Mouse (Mus musculus) spleen, adult 2 months (tissue): ENCODE measurements around the gene Zfp950. TPM values are rescaled to one million over a fixed set of nuclear protein-coding genes. Genes with fewer than 3 reads are reported as not detected.
A peak's percentile ranks its signal among the peaks of the same experiment; 100 is the strongest.
"Not testable (repeated sequence)": the region's sequence is repeated elsewhere in the genome, so short reads cannot be mapped to it uniquely, and the experiment has no call there.

Source experiments
- DNase-seq, 2 experiments: peaks; one replicate each; pipeline versions ENCODE4 v3.0.0 to v3.0.0-alpha.2; 2012 to 2021; ENCODE audit warnings: low spot score in 2 of 2, low read depth in 1 of 2
- H3K27ac ChIP-seq: fragments of 200-500 bp; 2 replicates; pipeline ENCODE4 v1.5.1; 2012; ENCODE audit warnings: low read length, inconsistent platforms; ENCODE audit not compliant: insufficient read depth
- H3K27me3 ChIP-seq: fragments of 200-500 bp; 2 replicates; pipeline ENCODE4 v1.6.1; 2012; ENCODE audit warnings: mild to moderate bottlenecking, moderate library complexity, low read length, inconsistent platforms; ENCODE audit not compliant: control insufficient read depth, insufficient read depth
- H3K36me3 ChIP-seq: fragments of 200-500 bp; 2 replicates; pipeline ENCODE4 v1.6.1; 2012; ENCODE audit warnings: mild to moderate bottlenecking, low read length, inconsistent platforms; ENCODE audit not compliant: control insufficient read depth, insufficient read depth
- H3K4me1 ChIP-seq: fragments of 200-500 bp; 2 replicates; pipeline ENCODE4 v1.6.1; 2011; ENCODE audit warnings: inconsistent platforms; ENCODE audit not compliant: control insufficient read depth, insufficient read depth, insufficient read length
- H3K4me3 ChIP-seq: fragments of 200-500 bp; 2 replicates; pipeline ENCODE4 v1.5.1; 2011; ENCODE audit warnings: mild to moderate bottlenecking, inconsistent platforms; ENCODE audit not compliant: insufficient read depth, insufficient read length; ENCODE audit errors: extremely low read depth
- CTCF ChIP-seq: fragments of 200-500 bp; IDR thresholded peaks from 2 replicates; pipeline ENCODE4 v1.5.1; 2011; ENCODE audit warnings: mild to moderate bottlenecking, inconsistent platforms; ENCODE audit not compliant: insufficient read depth, insufficient read length, insufficient replicate concordance; ENCODE audit errors: extremely low read depth
- POLR2A ChIP-seq: fragments of 200-500 bp; IDR thresholded peaks from 2 replicates; pipeline ENCODE4 v1.6.1; 2011; ENCODE audit warnings: low read depth, low read length, inconsistent platforms
- WGBS: fragments of 180-500 bp; shearing (Covaris S2); methylation state at CpG from one replicate; pipeline ENCODE4 v1.1.7; 2018; 5-methylcytosine and 5-hydroxymethylcytosine counted together
- polyA plus RNA-seq: library from polyadenylated mRNA; depleted of rRNA; stranded (reverse); fragments of >200 nt; gene quantifications from 2 replicates; pipeline ENCODE4 v1.2.3, GENCODE M21; 2012; rRNA removed

The Zfp950 gene
- 3.5 TPM in 2 replicates for polyA plus RNA-seq

DNA sequence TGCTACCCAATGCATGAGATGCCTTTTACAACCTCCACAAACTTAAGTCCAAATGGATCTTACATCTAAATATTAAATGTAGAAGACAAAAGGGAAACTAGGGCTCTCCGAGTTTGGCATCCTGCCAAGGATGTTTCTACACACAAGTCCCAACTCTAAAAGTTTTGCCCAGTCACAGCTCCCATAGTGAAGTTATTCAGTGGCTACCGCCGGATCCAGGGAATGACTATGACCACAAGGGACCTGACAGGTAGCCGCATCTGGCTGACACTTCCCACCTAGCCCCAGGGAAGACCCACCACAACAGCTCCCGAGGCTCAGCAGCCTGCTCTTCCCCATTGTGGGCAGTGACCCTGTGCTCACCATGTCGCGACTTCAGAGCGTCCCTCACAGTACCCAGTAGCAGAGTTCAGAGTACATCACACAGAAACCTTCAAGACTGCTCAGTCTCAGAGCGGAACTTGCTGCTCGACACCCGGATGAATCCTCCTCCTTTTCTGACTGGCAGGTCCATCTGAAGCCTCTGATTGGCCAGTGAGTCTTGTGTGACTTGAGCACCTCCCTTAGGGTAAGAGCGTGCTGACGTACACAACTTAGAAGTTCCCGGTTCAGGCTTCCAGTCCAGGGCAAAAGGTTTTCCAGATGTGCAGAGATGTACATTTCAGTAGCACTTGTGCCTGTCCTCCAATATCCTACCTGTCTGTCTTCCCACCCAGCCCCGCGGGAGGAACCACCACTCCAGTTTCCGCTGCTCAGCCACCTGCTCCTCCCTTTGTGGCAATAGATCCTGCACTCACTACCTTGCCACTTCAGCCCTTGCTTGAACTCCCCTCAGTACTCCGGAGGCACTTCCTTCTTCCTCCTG, at the start of gene Zfp950:
Gene Zfp950 (minus strand): TSS at position 499 of the 865 bp plus-strand sequence.
- Histone ChIP-seq H3K4me1 (peaks cover 3% of the 10 kb centered on the region; the same call in 1 of the 2 replicates), H3K27ac (peak within 1 kb of the TSS; percentile 77), H3K27me3 (no peaks in the 10 kb centered on the region), H3K4me3 (peak within 1 kb of the TSS; percentile 81), H3K36me3 (no peaks in the 10 kb centered on the region)
- TF ChIP-seq POLR2A = peak; percentile 45; the same call in 1 of the 2 replicates
- no peak for TF ChIP-seq CTCF
- under 1% methylated on average over 18 of the region's 18 CpGs for WGBS
- peak; percentile 79 to 83 for DNase-seq

DNA sequence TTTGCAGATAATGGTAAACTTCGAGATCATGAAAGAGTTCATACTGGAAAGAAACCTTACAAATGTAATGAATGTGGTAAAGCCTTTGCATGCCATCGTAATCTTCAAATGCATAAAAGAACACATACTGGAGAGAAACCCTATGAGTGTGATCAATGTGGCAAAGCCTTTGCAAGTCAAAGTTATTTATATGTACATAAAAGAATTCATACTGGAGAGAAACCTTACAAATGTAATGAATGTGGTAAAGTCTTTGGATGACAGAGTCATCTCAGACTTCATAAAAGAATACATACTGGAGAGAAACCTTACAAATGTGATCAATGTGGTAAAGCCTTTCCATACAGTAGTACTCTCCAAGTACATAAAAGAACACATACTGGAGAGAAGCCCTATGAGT, 43.0 kb upstream of the Zfp950 start, which contains the start of gene Gm6020:
Gene Gm6020 (plus strand): TSS at position 301 of the 400 bp plus-strand sequence.
- not testable (repeated sequence) for H3K27me3 ChIP-seq, H3K36me3 ChIP-seq, H3K4me3 ChIP-seq, H3K27ac ChIP-seq, H3K4me1 ChIP-seq, DNase-seq
- WGBS = 87% methylated on average over 2 of the region's 2 CpGs

DNA sequence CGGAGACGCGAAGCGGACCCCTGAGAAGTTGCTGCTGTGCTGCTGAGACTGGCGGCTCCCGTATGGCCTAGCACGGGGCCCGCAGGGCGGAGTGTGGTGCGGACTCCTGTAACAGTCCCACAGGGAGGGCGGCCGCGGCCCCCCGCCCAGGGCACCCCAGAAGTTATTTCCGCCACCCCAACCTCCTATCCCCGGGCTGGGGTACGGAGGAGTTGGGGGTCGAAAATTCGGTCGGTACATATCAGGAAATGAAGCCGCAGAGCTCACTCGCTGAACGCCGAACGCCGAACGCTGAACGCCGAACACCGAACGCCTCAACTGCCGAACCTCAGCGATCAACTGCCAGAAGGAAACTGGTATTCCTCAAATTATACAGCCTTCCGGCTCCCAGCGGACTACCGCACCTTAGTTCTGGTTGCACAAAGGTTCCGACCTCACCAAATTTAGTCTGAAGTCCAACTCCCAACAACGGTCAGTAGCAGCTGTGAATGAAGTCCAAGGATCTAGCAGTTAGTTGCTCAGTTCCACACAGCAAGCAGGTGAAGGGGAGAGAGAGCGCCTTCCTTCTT, 35.2 kb upstream of the Zfp950 start, which contains the start of gene Gm7102:
Gene Gm7102 (minus strand): TSS at position 554 of the 569 bp plus-strand sequence.
- DNase-seq = no peak
- Histone ChIP-seq H3K27ac (no peak within 1 kb of the TSS), H3K27me3 (no peaks in the 10 kb centered on the region; the same call in 1 of the 2 replicates), H3K36me3 (no peaks in the 10 kb centered on the region), H3K4me1 (no peaks in the 10 kb centered on the region), H3K4me3 (no peak within 1 kb of the TSS)
- TF ChIP-seq CTCF (no peak), POLR2A (no peak)
- 44% methylated on average over 39 of the region's 39 CpGs for WGBS

DNA sequence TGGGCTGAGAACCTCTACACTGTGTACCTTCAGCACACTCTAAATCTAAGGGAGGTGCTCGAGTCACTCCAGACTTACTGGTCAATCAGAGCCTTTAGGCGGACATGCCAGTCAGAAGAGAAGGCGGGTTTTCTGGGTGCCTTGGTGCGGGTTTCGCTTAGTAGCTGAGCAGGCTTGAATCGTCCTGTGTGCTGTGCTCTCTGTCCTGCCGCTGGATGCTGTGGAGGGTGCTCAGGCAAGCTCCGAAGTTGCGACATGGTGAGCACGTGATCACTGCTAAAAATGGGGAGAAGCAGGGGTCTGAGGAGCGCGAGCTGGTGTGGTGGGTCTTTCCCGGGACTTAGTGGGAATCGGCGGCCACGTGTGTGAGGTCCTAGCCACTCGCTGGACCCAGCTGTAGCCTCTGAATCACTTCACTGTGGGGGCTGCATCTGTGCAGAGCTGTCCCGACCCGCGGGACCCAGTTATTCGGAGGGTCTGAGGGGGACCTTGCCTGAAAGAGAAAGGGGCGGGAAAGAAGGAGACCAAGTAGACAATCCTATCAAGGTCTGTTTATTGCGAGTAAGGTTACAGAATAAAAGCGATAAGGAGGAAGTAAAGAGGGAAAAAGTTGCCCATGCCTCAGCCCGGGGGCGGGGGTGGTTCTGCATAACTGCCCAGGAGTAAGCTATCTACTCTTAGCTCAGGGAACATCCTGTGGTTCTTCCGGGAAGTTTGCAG, 11.2 kb upstream of the Zfp950 start:
- under 1% methylated on average over 27 of the region's 27 CpGs for WGBS
- H3K27me3 ChIP-seq = no peaks in the 10 kb centered on the region
- peak; percentile 14 to 78 for DNase-seq
- H3K4me1 ChIP-seq = no peaks in the 10 kb centered on the region
- H3K36me3 ChIP-seq = no peaks in the 10 kb centered on the region
- peak overlapping the region; percentile 92 for H3K27ac ChIP-seq
- TF ChIP-seq CTCF (no peak), POLR2A (no peak)
- H3K4me3 ChIP-seq = peak overlapping the region; percentile 72

DNA sequence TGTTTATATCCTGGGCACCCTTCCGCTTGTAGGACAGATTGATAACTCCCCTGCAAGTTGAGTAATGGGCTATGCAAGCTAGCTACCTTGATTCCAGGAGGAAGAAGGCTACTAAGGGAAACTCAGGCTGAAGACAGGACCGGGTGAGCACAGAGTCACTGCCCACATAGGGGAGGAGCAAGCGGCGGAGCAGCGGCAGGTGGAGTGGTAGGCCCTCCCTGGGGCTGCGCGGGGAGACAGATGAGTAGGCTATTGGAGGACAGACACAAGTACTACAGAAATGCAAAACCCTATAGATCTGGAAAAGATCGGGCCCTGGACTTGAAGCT, 10.7 kb upstream of the Zfp950 start:
- DNase-seq = peak; percentile 19 to 42
- peak overlapping the region; percentile 92 for H3K27ac ChIP-seq
- H3K4me1 ChIP-seq = no peaks in the 10 kb centered on the region
- 9% methylated on average over 8 of the region's 8 CpGs for WGBS
- TF ChIP-seq CTCF (no peak), POLR2A (no peak)
- no peaks in the 10 kb centered on the region for H3K36me3 ChIP-seq
- no peaks in the 10 kb centered on the region for H3K27me3 ChIP-seq
- H3K4me3 ChIP-seq = peak overlapping the region; percentile 72

DNA sequence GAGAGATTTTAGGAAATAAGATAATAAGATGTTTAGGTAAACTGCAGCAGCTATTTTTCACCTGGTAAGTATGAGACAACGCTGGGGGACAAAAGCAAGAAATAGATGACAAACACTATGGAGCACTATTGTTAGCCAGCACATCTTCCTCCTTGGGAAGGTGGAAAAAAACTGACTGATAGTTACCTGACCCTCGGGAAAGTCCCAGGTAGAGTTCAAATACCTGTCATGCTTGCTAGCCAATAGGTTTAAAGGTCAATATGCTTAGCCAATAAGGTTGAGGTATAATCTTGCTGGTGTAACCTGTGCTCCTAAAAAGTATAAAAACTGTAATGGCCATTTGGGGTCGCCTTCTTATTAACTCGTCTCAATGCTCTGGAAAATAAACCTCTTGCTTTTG, 659 bp upstream of the Zfp950 start:
- no peak overlapping the region for H3K4me3 ChIP-seq
- TF ChIP-seq POLR2A = no peak
- no peak for TF ChIP-seq CTCF
- no peak for DNase-seq
- H3K27ac ChIP-seq = no peak overlapping the region; the same call in 1 of the 2 replicates
- H3K27me3 ChIP-seq = no peaks in the 10 kb centered on the region
- peaks cover 3% of the 10 kb centered on the region; the same call in 1 of the 2 replicates for H3K4me1 ChIP-seq
- no peaks in the 10 kb centered on the region for H3K36me3 ChIP-seq
- 43% methylated on average over 4 of the region's 4 CpGs for WGBS
